Mouse (Mus musculus) cortical plate, adult 2 months (tissue): ENCODE results near the gene Plekhh2. TPM values are rescaled to one million over a fixed set of nuclear protein-coding genes. Genes with fewer than 3 reads are reported as not detected.
A peak's percentile ranks its signal among the peaks of the same experiment; 100 is the strongest.

Experiments used
- H3K27ac ChIP-seq: fragments of 200-500 bp; 2 replicates; pipeline ENCODE4 v1.5.1; 2012; ENCODE audit warnings: low read length, control low read depth, inconsistent platforms; ENCODE audit not compliant: insufficient read depth
- H3K4me1 ChIP-seq: fragments of 200-500 bp; 2 replicates; pipeline ENCODE4 v1.6.1; 2011; ENCODE audit warnings: low read length; ENCODE audit not compliant: control insufficient read depth, insufficient read depth
- H3K4me3 ChIP-seq: fragments of 200-500 bp; 2 replicates; pipeline ENCODE4 v1.5.1; 2011; ENCODE audit warnings: mild to moderate bottlenecking, low read length, control low read depth; ENCODE audit not compliant: insufficient read depth
- CTCF ChIP-seq: fragments of 200-500 bp; IDR thresholded peaks from 2 replicates; pipeline ENCODE4 v1.5.1; 2011; ENCODE audit warnings: mild to moderate bottlenecking, control low read depth, low read length; ENCODE audit not compliant: insufficient read depth; ENCODE audit errors: extremely low read depth
- POLR2A ChIP-seq: fragments of 200-500 bp; IDR thresholded peaks from 2 replicates; pipeline ENCODE4 v1.6.1; 2011; ENCODE audit warnings: mild to moderate bottlenecking, low read length, control low read depth; ENCODE audit not compliant: insufficient read depth; ENCODE audit errors: extremely low read depth
- polyA plus RNA-seq: library from polyadenylated mRNA; depleted of rRNA; stranded (reverse); fragments of >200 nt; gene quantifications from 2 replicates; pipeline ENCODE4 v1.2.3, GENCODE M21; 2012

The Plekhh2 gene
- polyA plus RNA-seq, 1 experiment: 4.8 TPM

DNA sequence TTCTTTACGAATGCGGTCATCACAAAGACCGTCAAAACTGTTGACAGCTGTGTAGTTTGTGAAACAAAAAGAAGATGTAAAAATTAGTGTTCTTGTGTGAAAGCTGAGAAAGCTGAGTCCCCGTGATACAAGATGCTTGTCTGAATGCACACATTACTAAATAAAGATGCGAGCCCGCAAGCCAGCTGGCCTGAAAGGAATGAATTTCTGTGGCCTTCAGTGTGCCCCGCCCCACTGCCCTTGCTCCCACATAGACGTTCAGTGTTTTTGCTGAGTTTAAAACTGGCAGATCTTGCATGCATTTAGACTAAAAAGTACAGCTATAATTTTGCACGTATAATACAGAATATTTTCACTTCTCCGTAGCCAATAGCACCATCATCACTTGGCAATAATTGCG is 104.1 kb downstream of the Plekhh2 start:
- no peaks in the 10 kb centered on the region for H3K4me1 ChIP-seq

GRCm38 (mm10) chr17:84616526-84617074 is 104.9 kb downstream of the Plekhh2 start:
- H3K4me1 ChIP-seq: no peaks in the 10 kb centered on the region
- no peak overlapping the region for H3K27ac ChIP-seq
- H3K4me3 ChIP-seq: no peak overlapping the region
- TF ChIP-seq CTCF (no peak), POLR2A (no peak)

More for the DNA sequence above, 104.1 kb downstream of the Plekhh2 start:
- no peak overlapping the region for H3K4me3 ChIP-seq
- TF ChIP-seq POLR2A (no peak), CTCF (no peak)
- no peak overlapping the region for H3K27ac ChIP-seq

DNA sequence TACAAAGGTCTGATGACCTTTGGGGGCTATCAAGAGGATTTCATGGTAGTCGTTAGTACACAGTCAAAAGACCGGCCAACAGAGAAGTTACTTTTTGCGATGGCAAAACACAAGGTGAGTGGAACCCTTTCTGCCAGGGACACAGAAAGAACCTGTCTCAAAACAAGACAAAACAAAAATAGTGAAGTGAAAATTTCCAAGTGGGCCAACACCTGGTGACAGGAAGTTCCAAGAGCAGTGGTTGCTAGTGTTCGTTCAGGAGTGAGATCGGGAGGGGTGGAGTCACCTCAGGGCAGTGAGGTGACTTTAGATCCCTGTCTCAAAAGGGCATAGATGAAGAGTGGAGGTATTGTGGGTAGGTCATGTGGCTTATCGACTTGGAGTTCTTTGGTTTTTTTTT is 106.3 kb downstream of the Plekhh2 start:
- no peaks in the 10 kb centered on the region for H3K4me1 ChIP-seq
- no peak overlapping the region for H3K4me3 ChIP-seq
- TF ChIP-seq POLR2A (no peak), CTCF (no peak)
- H3K27ac ChIP-seq: no peak overlapping the region

GRCm38 (mm10) chr17:84619112-84619511 is 107.4 kb downstream of the Plekhh2 start:
- no peak for TF ChIP-seq POLR2A
- no peak for TF ChIP-seq CTCF
- H3K27ac ChIP-seq: no peak overlapping the region
- no peak overlapping the region for H3K4me3 ChIP-seq
- H3K4me1 ChIP-seq: no peaks in the 10 kb centered on the region

- no peak overlapping the region for H3K4me3 ChIP-seq
- H3K27ac ChIP-seq: no peak overlapping the region
- H3K4me1 ChIP-seq: no peaks in the 10 kb centered on the region
- TF ChIP-seq POLR2A: no peak
- TF ChIP-seq CTCF: no peak
These were observed 108.4 kb downstream of the Plekhh2 start for GRCm38 (mm10) chr17:84620076-84620475.

GRCm38 (mm10) chr17:84620610-84621009 is 108.9 kb downstream of the Plekhh2 start:
- Histone ChIP-seq H3K4me1 (no peaks in the 10 kb centered on the region), H3K4me3 (no peak overlapping the region), H3K27ac (no peak overlapping the region)
- TF ChIP-seq POLR2A (no peak), CTCF (no peak)

- Histone ChIP-seq H3K4me1 (no peaks in the 10 kb centered on the region), H3K4me3 (no peak overlapping the region), H3K27ac (no peak overlapping the region)
- TF ChIP-seq CTCF (no peak), POLR2A (no peak)
These were observed 109.5 kb downstream of the Plekhh2 start for GRCm38 (mm10) chr17:84621209-84621608.

GRCm38 (mm10) chr17:84622028-84622427 is 110.3 kb downstream of the Plekhh2 start:
- Histone ChIP-seq H3K4me3 (no peak overlapping the region), H3K27ac (no peak overlapping the region), H3K4me1 (no peaks in the 10 kb centered on the region; the same call in 1 of the 2 replicates)
- TF ChIP-seq POLR2A (no peak), CTCF (0 out of 2 replicates have a peak, but pooled peaks have one; percentile 16)

- TF ChIP-seq CTCF: no peak
- no peak for TF ChIP-seq POLR2A
- H3K27ac ChIP-seq: no peak overlapping the region
- no peaks in the 10 kb centered on the region; the same call in 1 of the 2 replicates for H3K4me1 ChIP-seq
- no peak overlapping the region for H3K4me3 ChIP-seq
These were observed 111.2 kb downstream of the Plekhh2 start for GRCm38 (mm10) chr17:84622873-84623272.

DNA sequence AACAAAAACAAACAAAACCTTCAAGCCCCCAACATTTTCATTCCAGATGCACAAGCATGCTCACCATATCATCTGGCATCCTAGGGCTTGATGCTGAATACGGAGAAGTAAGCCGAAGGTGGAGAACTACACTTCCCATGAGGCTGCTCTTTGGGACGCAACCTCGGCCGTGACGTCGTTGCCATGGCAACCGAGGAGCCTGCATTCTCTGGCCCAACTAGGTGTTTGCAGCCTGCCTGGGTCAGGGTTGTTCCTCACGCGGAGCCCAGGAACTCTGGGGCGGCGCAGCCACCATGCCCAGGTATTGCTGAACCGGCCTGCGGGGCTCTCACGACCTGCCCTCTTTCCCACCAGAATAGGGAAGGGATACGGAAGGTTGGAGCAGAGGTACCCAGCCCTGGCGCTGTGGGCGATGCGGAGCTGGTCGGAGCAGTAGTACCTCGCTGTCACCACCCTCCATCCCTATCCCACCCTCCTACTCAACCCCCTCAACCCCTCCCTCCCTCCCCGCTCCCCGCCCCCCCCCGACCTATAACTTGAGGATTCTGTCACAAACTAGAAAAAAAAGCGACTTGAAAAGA is 114.7 kb downstream of the Plekhh2 start, which contains the start of gene Dync2li1:
TSS of gene Dync2li1 (plus strand) at position 221 of the 581 bp plus-strand sequence.
- Histone ChIP-seq H3K27ac (no peak within 1 kb of the TSS), H3K4me1 (no peaks in the 10 kb centered on the region; the same call in 1 of the 2 replicates), H3K4me3 (peak within 1 kb of the TSS; percentile 63)
- TF ChIP-seq POLR2A (peak; percentile 89; the same call in 1 of the 2 replicates), CTCF (no peak)
